Comparison of ENCODE assay signal across 15 mouse cellular contexts in genomic region chr12:33222187-33222586, GRCm38 (mm10).
DNase-seq lines count a peak whose midpoint lies in the region; ATAC-seq and TF ChIP-seq lines count a peak whose summit lies in the region.
"Had no signal": no experiment of that assay in that cellular context is flagged by ENCODE, and none has a peak within 500 bp of the region (broad histone marks: within the 10 kb centered on the region; RNA-seq: fewer than 3 reads in every experiment).

No protein-coding gene starts in this region.

- H3K9ac ChIP-seq in liver, embryonic 11.5 days (ENCODE audit: low read depth, low read length): 0 out of 2 replicates have a peak overlapping the region, but pooled peaks have one; percentile 1
- H3K9ac ChIP-seq: heart, embryonic 15.5 days had no signal

- 57% methylated on average over 7 of the region's 7 CpGs for WGBS in liver, embryonic 11.5 days

- no peak overlapping the region for H3ac ChIP-seq in myocyte (ENCODE audit: control insufficient read depth, insufficient read length)

- H3K4me3 ChIP-seq in liver, embryonic 11.5 days (ENCODE audit: low read depth, low read length): no peak overlapping the region
- H3K4me3 ChIP-seq in myocyte: no peak overlapping the region
- H3K4me3 ChIP-seq: embryonic facial prominence, embryonic 10.5 days; heart, embryonic 15.5 days had no signal

- no peak overlapping the region for H3K27ac ChIP-seq in liver, embryonic 11.5 days (ENCODE audit: low read depth, low read length)
- H3K27ac ChIP-seq: embryonic facial prominence, embryonic 10.5 days; heart, embryonic 15.5 days had no signal

- no peaks in the 10 kb centered on the region for H3K9me3 ChIP-seq in liver, embryonic 11.5 days (ENCODE audit: control insufficient read depth, low read length)
- H3K9me3 ChIP-seq: embryonic facial prominence, embryonic 10.5 days; heart, embryonic 15.5 days had no signal

- ATAC-seq in liver, embryonic 11.5 days (replicated peaks; ENCODE audit: low FRiP score): no peak
- ATAC-seq: activated CD4-positive, CD25-positive, alpha-beta regulatory T cell, adult 4 months; forebrain, embryonic 14.5 days; inflammation-experienced regulatory T-cells, adult 6 months had no signal

- H3K27me3 ChIP-seq in liver, embryonic 11.5 days (replicated peaks; ENCODE audit: control insufficient read depth, insufficient read depth, low read length): no peaks in the 10 kb centered on the region
- H3K27me3 ChIP-seq in myocyte (ENCODE audit: control insufficient read depth, insufficient read depth, insufficient read length): no peaks in the 10 kb centered on the region

- no peak for DNase-seq in liver, embryonic 11.5 days (ENCODE audit: low spot score)
- DNase-seq in liver: no peak
- peak; percentile 81 for DNase-seq in adrenal gland, adult 2 months
- peak; percentile 72 to 76 for DNase-seq in adrenal gland, postnatal 36 days
- DNase-seq in urinary bladder, postnatal 36 days (ENCODE audit: low spot score in 2 of 2): no peak
- DNase-seq in thymus, postnatal 25 days: no peak
- DNase-seq: cerebellum, adult 18-20 months; spleen, adult 18-20 months; thymus, adult 18-20 months had no signal

- TF ChIP-seq POLR2A in myocyte (IDR thresholded peaks at IDR 0.05; ENCODE audit: insufficient read length, low read depth): no peak

- H3K4me1 ChIP-seq in liver, embryonic 11.5 days (replicated peaks; ENCODE audit: control insufficient read depth, insufficient read depth, low read length): peaks cover 39% of the 10 kb centered on the region

- no peak overlapping the region for H3K4me2 ChIP-seq in liver, embryonic 11.5 days
- H3K4me2 ChIP-seq in myocyte (ENCODE audit: low read depth): peak overlapping the region; percentile 49
- H3K4me2 ChIP-seq: heart, embryonic 15.5 days had no signal

- H3K79me2 ChIP-seq in myocyte (ENCODE audit: control insufficient read depth, insufficient read depth): peaks cover 4% of the 10 kb centered on the region

- no peaks in the 10 kb centered on the region for H3K36me3 ChIP-seq in liver, embryonic 11.5 days (ENCODE audit: control insufficient read depth, insufficient read depth, low read length)
- H3K36me3 ChIP-seq in myocyte (ENCODE audit: control insufficient read depth, insufficient read depth): no peaks in the 10 kb centered on the region
- H3K36me3 ChIP-seq: heart, embryonic 15.5 days had no signal

TF ChIP-seq in myocyte, 11 proteins besides CTCF, POLR2A, EP300 and RAD21:
- TF ChIP-seq MYOD1 (IDR thresholded peaks at IDR 0.05; ENCODE audit: control insufficient read depth in 1 of 3, insufficient read length in 2 of 3, low read depth in 2 of 3) (no peak), POLR2AphosphoS2 (IDR thresholded peaks at IDR 0.05; ENCODE audit: insufficient read length, low read depth) (no peak), MYOG (IDR thresholded peaks at IDR 0.05; ENCODE audit: control insufficient read depth in 1 of 3, insufficient read depth in 1 of 3, insufficient read length in 2 of 3, low read depth in 2 of 3) (no peak), SRF (IDR thresholded peaks at IDR 0.05; ENCODE audit: control insufficient read depth, insufficient read length, low read depth) (no peak), MAX (IDR thresholded peaks at IDR 0.05; ENCODE audit: low read depth) (no peak), TCF3 (IDR thresholded peaks at IDR 0.05; ENCODE audit: insufficient read length, low read depth) (no peak), E2F4 (IDR thresholded peaks at IDR 0.05; ENCODE audit: insufficient read depth) (no peak), REST (IDR thresholded peaks at IDR 0.05; ENCODE audit: insufficient read depth, insufficient read length) (no peak), CEBPB (IDR thresholded peaks at IDR 0.05; ENCODE audit: insufficient read depth, poor library complexity, severe bottlenecking) (no peak), USF1 (IDR thresholded peaks at IDR 0.05; ENCODE audit: low read depth) (no peak), TCF12 (IDR thresholded peaks at IDR 0.05; ENCODE audit: insufficient read depth, poor library complexity, severe bottlenecking) (no peak)

Comparison
In these comparisons a context has a peak if more than half of its experiments do, and no peak if none do; other contexts are left out.
1. DNase-seq: peak in adrenal gland, adult 2 months (single experiment) and adrenal gland, postnatal 36 days (2 of 2); none in liver, embryonic 11.5 days (single experiment), liver (single experiment), urinary bladder, postnatal 36 days (0 of 2) and thymus, postnatal 25 days (single experiment).